Mouse (Mus musculus) kidney, postnatal 0 days (tissue): ENCODE data around the gene Carm1. TPM values are rescaled to one million over a fixed set of nuclear protein-coding genes. Genes with fewer than 3 reads are reported as not detected.
"Not testable (repeated sequence)": the region's sequence is repeated elsewhere in the genome, so short reads cannot be mapped to it uniquely, and the experiment has no call there.

Experiments used
- ATAC-seq: fragments of 200-750 bp; cut with Nextera tagmentation; replicated peaks from 2 replicates; pipeline ENCODE4 v1.8.0; 2017; ENCODE audit warnings: low read depth, moderate number of reproducible peaks, moderate TSS enrichment, moderate library complexity; ENCODE audit not compliant: low FRiP score
- DNase-seq: peaks from one replicate; pipeline ENCODE4 v3.0.0-alpha.2; 2016; ENCODE audit warnings: low spot score
- H3K27ac ChIP-seq: fragments of 300-500 bp; sonication (generic); 2 replicates; pipeline ENCODE4 v1.5.1; 2014; ENCODE audit warnings: mild to moderate bottlenecking
- H3K27me3 ChIP-seq: fragments of 300-500 bp; sonication (generic); 2 replicates; pipeline ENCODE4 v1.6.1; 2014; ENCODE audit warnings: low read length, mixed read lengths; ENCODE audit not compliant: insufficient read depth
- H3K36me3 ChIP-seq: fragments of 300-500 bp; sonication (generic); 2 replicates; pipeline ENCODE4 v1.6.1; 2014; ENCODE audit warnings: low read length, mixed read lengths; ENCODE audit not compliant: insufficient read depth
- H3K4me1 ChIP-seq: fragments of 300-500 bp; sonication (generic); replicated peaks from 2 replicates; pipeline ENCODE4 v1.6.1; 2014; ENCODE audit warnings: antibody characterized with exemption, low read length, mixed read lengths; ENCODE audit not compliant: insufficient read depth
- H3K4me2 ChIP-seq: fragments of 300-500 bp; sonication (generic); 2 replicates; pipeline ENCODE4 v1.6.1; 2014; ENCODE audit warnings: mild to moderate bottlenecking, low read length, moderate library complexity, mixed read lengths
- H3K4me3 ChIP-seq: fragments of 300-500 bp; sonication (generic); replicated peaks from 2 replicates; pipeline ENCODE4 v1.5.1; 2014; ENCODE audit warnings: low read depth, low read length
- H3K9ac ChIP-seq: fragments of 300-500 bp; sonication (generic); 2 replicates; pipeline ENCODE4 v1.6.1; 2014; ENCODE audit warnings: low read depth, low read length
- H3K9me3 ChIP-seq: fragments of 300-500 bp; sonication (generic); replicated peaks from 2 replicates; pipeline ENCODE4 v1.6.1; 2016; ENCODE audit warnings: low read length, inconsistent platforms, mixed read lengths
- CTCF ChIP-seq: IDR thresholded peaks from 2 replicates; pipeline ENCODE4 v1.5.1; 2016; ENCODE audit warnings: antibody characterized with exemption, low read depth, mild to moderate bottlenecking, moderate library complexity
- WGBS: fragments of 180-500 bp; shearing (Covaris S2); extraction: QIAGEN DNeasy Blood & Tissue Kit; methylation state at CpG from one replicate; pipeline ENCODE4 v1.1.7; 2014; 5-methylcytosine and 5-hydroxymethylcytosine counted together
- polyA plus RNA-seq: library from polyadenylated mRNA; unstranded; fragments of >200 nt; fragmentation: Nextera tagmentation; extraction: Ambion mirVana; gene quantifications from 2 replicates; pipeline ENCODE4 v1.2.1, GENCODE M21; 2015

The Carm1 gene
- polyA plus RNA-seq, 1 experiment from 2014 or later, result 26.3 TPM

- H3K36me3 ChIP-seq, result peaks cover 25% of the 10 kb centered on the region
- TF ChIP-seq CTCF, result no peak
- H3K4me3 ChIP-seq, result peak within 1 kb of the TSS; percentile 98
- ATAC-seq (peak; percentile 89), DNase-seq (peak; percentile 99)
- peaks cover 17% of the 10 kb centered on the region for H3K4me1 ChIP-seq
- H3K4me2 ChIP-seq, result peak within 1 kb of the TSS; percentile 93
- peak within 1 kb of the TSS; percentile 90 for H3K9ac ChIP-seq
- WGBS, result 0% methylated on average over 30 of the region's 30 CpGs
- peak within 1 kb of the TSS; percentile 91 for H3K27ac ChIP-seq
- no peaks in the 10 kb centered on the region for H3K9me3 ChIP-seq
- H3K27me3 ChIP-seq, result no peaks in the 10 kb centered on the region
Measured at GRCm38 (mm10) chr9:21592703-21593121, 46.0 kb downstream of the Carm1 start, which contains the start of the genes Timm29 and Yipf2. Timm29 (plus strand) TSS chr9:21592722. Yipf2 (minus strand) TSS chr9:21592828.

- Histone ChIP-seq H3K9ac (peak overlapping the region; percentile 90), H3K4me1 (peaks cover 17% of the 10 kb centered on the region), H3K27me3 (no peaks in the 10 kb centered on the region), H3K36me3 (peaks cover 20% of the 10 kb centered on the region), H3K4me3 (peak overlapping the region; percentile 98), H3K4me2 (peak overlapping the region; percentile 93), H3K27ac (peak overlapping the region; percentile 91), H3K9me3 (no peaks in the 10 kb centered on the region)
- under 1% methylated on average over 61 of the region's 69 CpGs for WGBS
- no peak for TF ChIP-seq CTCF
- ATAC-seq (peak; percentile 60), DNase-seq (peak; percentile 43)
Measured at GRCm38 (mm10) chr9:21593122-21593721, 46.5 kb downstream of the Carm1 start.

- H3K36me3 ChIP-seq, H3K4me3 ChIP-seq, H3K9ac ChIP-seq, DNase-seq, H3K27ac ChIP-seq, H3K27me3 ChIP-seq, ATAC-seq, H3K9me3 ChIP-seq: not testable (repeated sequence)
- H3K4me1 ChIP-seq, result peaks cover 17% of the 10 kb centered on the region
- WGBS, result 85% methylated on average over 8 of the region's 8 CpGs
- peak overlapping the region; percentile 93; the same call in 1 of the 2 replicates for H3K4me2 ChIP-seq
Measured at GRCm38 (mm10) chr9:21594350-21594749, 47.7 kb downstream of the Carm1 start.

- H3K4me1 ChIP-seq, result peaks cover 17% of the 10 kb centered on the region
- no peaks in the 10 kb centered on the region for H3K9me3 ChIP-seq
- H3K4me2 ChIP-seq, result no peak overlapping the region
- H3K27me3 ChIP-seq, result no peaks in the 10 kb centered on the region
- TF ChIP-seq CTCF, result no peak
- 75% methylated on average over 2 of the region's 2 CpGs for WGBS
- DNase-seq, result no peak
- no peak overlapping the region for H3K4me3 ChIP-seq
- peaks cover 3% of the 10 kb centered on the region; the same call in 1 of the 2 replicates for H3K36me3 ChIP-seq
- ATAC-seq, result no peak
- H3K9ac ChIP-seq, result no peak overlapping the region
- H3K27ac ChIP-seq, result no peak overlapping the region
Measured at GRCm38 (mm10) chr9:21594838-21595237, 48.1 kb downstream of the Carm1 start.

GRCm38 (mm10) chr9:21598198-21598597, 51.5 kb downstream of the Carm1 start:
- DNase-seq (peak; percentile 34), ATAC-seq (no peak)
- no peaks in the 10 kb centered on the region for H3K36me3 ChIP-seq
- H3K27me3 ChIP-seq, result no peaks in the 10 kb centered on the region
- H3K9ac ChIP-seq, result no peak overlapping the region
- peaks cover 10% of the 10 kb centered on the region; the same call in 1 of the 2 replicates for H3K4me1 ChIP-seq
- H3K27ac ChIP-seq, result no peak overlapping the region
- peak; percentile 32; the same call in 1 of the 2 replicates for TF ChIP-seq CTCF
- H3K4me2 ChIP-seq, result no peak overlapping the region
- no peak overlapping the region for H3K4me3 ChIP-seq
- H3K9me3 ChIP-seq, result no peaks in the 10 kb centered on the region
- 43% methylated on average over 2 of the region's 2 CpGs for WGBS

GRCm38 (mm10) chr9:21600186-21600585, 53.5 kb downstream of the Carm1 start:
- 71% methylated on average over 3 of the region's 3 CpGs for WGBS

More at GRCm38 (mm10) chr9:21600186-21600585, 53.5 kb downstream of the Carm1 start:
- ATAC-seq, result no peak
- Histone ChIP-seq H3K9me3 (no peaks in the 10 kb centered on the region), H3K27ac (no peak overlapping the region), H3K36me3 (no peaks in the 10 kb centered on the region), H3K4me3 (no peak overlapping the region), H3K27me3 (no peaks in the 10 kb centered on the region), H3K9ac (no peak overlapping the region), H3K4me1 (no peaks in the 10 kb centered on the region), H3K4me2 (no peak overlapping the region)
- no peak for TF ChIP-seq CTCF
- no peak for DNase-seq
